In genomic region chr19:10500581-10500980, GRCm38 (mm10) we compare ENCODE assay signal across 17 mouse cellular contexts. TPM values are rescaled to one million over a fixed set of nuclear protein-coding genes. Genes with fewer than 3 reads are reported as not detected.
"Had no signal": no experiment of that assay in that cellular context is flagged by ENCODE, and none has a peak within 500 bp of the region (broad histone marks: within the 10 kb centered on the region; RNA-seq: fewer than 3 reads in every experiment).

No protein-coding gene starts in this region.

- H3K27me3 ChIP-seq: limb, embryonic 13.5 days; midbrain, embryonic 12.5 days had no signal

- DNase-seq: kidney, adult 8-10 months; kidney, postnatal 25 days; layer of hippocampus, adult 9-11 months; layer of hippocampus, postnatal 36 days; left cerebral cortex, postnatal 4 days; lung, adult 18-20 months; right cerebral cortex, adult 18-20 months; right cerebral cortex, postnatal 25 days; thymus, adult 18-20 months; thymus, postnatal 25 days had no signal

- H3K9ac ChIP-seq: limb, embryonic 13.5 days; liver, embryonic 14.5 days; midbrain, embryonic 12.5 days had no signal

- H3K4me2 ChIP-seq: limb, embryonic 13.5 days; midbrain, embryonic 12.5 days had no signal

- H3K4me3 ChIP-seq: limb, embryonic 13.5 days; midbrain, embryonic 12.5 days had no signal

- H3K4me1 ChIP-seq: limb, embryonic 13.5 days had no signal

- ATAC-seq: inflammation-experienced regulatory T-cells, adult 6 months; midbrain, embryonic 16.5 days had no signal

- H3K27ac ChIP-seq: limb, embryonic 13.5 days; liver, embryonic 14.5 days; midbrain, embryonic 12.5 days had no signal

- H3K9me3 ChIP-seq: limb, embryonic 13.5 days; midbrain, embryonic 12.5 days had no signal

RNA-seq across cellular contexts. Expression of gene Ppp1r32, which starts 17.9 kb away (rescaled TPM):
- polyA plus RNA-seq: kidney, embryonic 16.5 days; limb, embryonic 13.5 days had no signal

RNA-seq across cellular contexts. Expression of gene Lrrc10b, which starts 43.3 kb away (rescaled TPM):
- polyA plus RNA-seq: inflammation-experienced regulatory T-cells, adult 6 months; liver, adult 2 months had no signal
